Mouse (Mus musculus): ENCODE data around the gene Pde7b. TPM values are rescaled to one million over a fixed set of nuclear protein-coding genes. Genes with fewer than 3 reads are reported as not detected.

Gene Pde7b
- total RNA-seq, 2 experiments from 2014 or later, result 32.5 to 41.0 TPM

GRCm38 (mm10) chr10:20372046-20372445 is 352.8 kb downstream of the Pde7b start:
- peak; percentile 62 for TF ChIP-seq CTCF (IDR thresholded peaks at IDR 0.05)
- DNase-seq, result no peak
- intact Hi-C loops (cut with DNase I), result no loop called here
- no peak overlapping the region for H3K4me3 ChIP-seq
- H3K27ac ChIP-seq, result no peak overlapping the region

- Histone ChIP-seq H3K27ac (no peak overlapping the region), H3K4me3 (no peak overlapping the region)
- intact Hi-C loops (cut with DNase I), result loop anchor here (2.0 to 5.0 kb wide), 2 partner anchors 566 to 585 kb away; no protein-coding TSS in a partner anchor
- TF ChIP-seq CTCF (IDR thresholded peaks at IDR 0.05), result no peak
- no peak for DNase-seq
Observed at GRCm38 (mm10) chr10:20362450-20363118, 362.3 kb downstream of the Pde7b start.

- DNase-seq, result no peak
- Histone ChIP-seq H3K27ac (no peak overlapping the region), H3K4me3 (no peak overlapping the region)
- peak; percentile 95 for TF ChIP-seq CTCF (IDR thresholded peaks at IDR 0.05)
- intact Hi-C loops (cut with DNase I), result loop anchor here (2.0 to 5.0 kb wide), 2 partner anchors 567 to 586 kb away; no protein-coding TSS in a partner anchor
Observed at GRCm38 (mm10) chr10:20361542-20362449, 363.1 kb downstream of the Pde7b start.

GRCm38 (mm10) chr10:20348894-20349293 is 376.0 kb downstream of the Pde7b start:
- H3K27ac ChIP-seq, result no peak overlapping the region
- DNase-seq, result no peak
- intact Hi-C loops (cut with DNase I), result no loop called here
- H3K4me3 ChIP-seq, result no peak overlapping the region
- TF ChIP-seq CTCF (IDR thresholded peaks at IDR 0.05), result no peak

Other genes starting within 250 kb of the Pde7b start
- gene Ahi1, start 227.5 kb upstream of the Pde7b start, total RNA-seq (2021), result 1 to 10 TPM in 1 of 2 experiments, under 1 TPM in 1; 0.74 to 1.5 TPM

Measured in gastrocnemius, adult 2 months (tissue).